Mouse (Mus musculus): Measurements from ENCODE around the gene Xylt1.

GRCm38 (mm10) chr7:117481404-117481803 lies 100.6 kb downstream of the Xylt1 start:
- TF ChIP-seq CTCF (IDR thresholded peaks at IDR 0.05; ENCODE audit: control insufficient read depth, insufficient read depth, low read length) (no peak), POLR2A (IDR thresholded peaks at IDR 0.05; ENCODE audit: borderline replicate concordance, control insufficient read depth, low read depth, low read length) (no peak)
